Mouse (Mus musculus) cerebellum, adult 2 months (tissue): Measurements from ENCODE around the gene Snai1.

Experiments used
- CTCF ChIP-seq: fragments of 200-500 bp; IDR thresholded peaks from 2 replicates; pipeline ENCODE4 v1.5.1; 2011; ENCODE audit warnings: low read depth, mild to moderate bottlenecking, control low read depth, low read length, moderate library complexity, borderline replicate concordance; ENCODE audit not compliant: insufficient read depth
- POLR2A ChIP-seq: fragments of 200-500 bp; IDR thresholded peaks from 2 replicates; pipeline ENCODE4 v1.6.1; 2011; ENCODE audit warnings: low read length, control low read depth, borderline replicate concordance; ENCODE audit not compliant: insufficient read depth

GRCm38 (mm10) chr2:167583161-167583952 is 45.4 kb downstream of the Snai1 start:
- TF ChIP-seq CTCF (no peak), POLR2A (no peak)
